Mouse (Mus musculus): ENCODE data around the gene Mthfd2. TPM values are rescaled to one million over a fixed set of nuclear protein-coding genes. Genes with fewer than 3 reads are reported as not detected.
A peak's percentile ranks its signal among the peaks of the same experiment; 100 is the strongest.

Mthfd2 gene
- polyA plus RNA-seq, 1 experiment from 2014 or later = 58.7 TPM

GRCm38 (mm10) chr6:83273733-83274132 lies 52.0 kb downstream of the Mthfd2 start:
- H3K9me3 ChIP-seq (replicated peaks; ENCODE audit: control insufficient read depth, low read length) = no peaks in the 10 kb centered on the region
- no peaks in the 10 kb centered on the region for H3K4me1 ChIP-seq (ENCODE audit: control insufficient read depth, insufficient read depth, low read length)
- no peak overlapping the region for H3K9ac ChIP-seq (replicated peaks; ENCODE audit: low read length)
- no peak overlapping the region for H3K4me3 ChIP-seq (ENCODE audit: low read depth, low read length)
- WGBS = 86% methylated on average over 11 of the region's 11 CpGs
- no peak overlapping the region for H3K27ac ChIP-seq (replicated peaks; ENCODE audit: low read depth, low read length)
- no peaks in the 10 kb centered on the region for H3K36me3 ChIP-seq (replicated peaks; ENCODE audit: control insufficient read depth, insufficient read depth, low read depth, low read length)
- ATAC-seq (replicated peaks; ENCODE audit: insufficient number of reproducible peaks, low FRiP score, low TSS enrichment, low read depth) = no peak
- no peaks in the 10 kb centered on the region for H3K27me3 ChIP-seq (ENCODE audit: control insufficient read depth, insufficient read depth, low read length)
- no peak for DNase-seq (ENCODE audit: low spot score)
- no peak overlapping the region for H3K4me2 ChIP-seq (ENCODE audit: low read depth, low read length)

GRCm38 (mm10) chr6:83268144-83269010 lies 57.3 kb downstream of the Mthfd2 start:
- WGBS = 2% methylated on average over 28 of the region's 28 CpGs

GRCm38 (mm10) chr6:83267616-83268015 lies 58.1 kb downstream of the Mthfd2 start:
- WGBS = 64% methylated on average over 4 of the region's 4 CpGs
- H3K9ac ChIP-seq (replicated peaks; ENCODE audit: low read length) = no peak overlapping the region
- DNase-seq (ENCODE audit: low spot score) = no peak
- no peaks in the 10 kb centered on the region for H3K27me3 ChIP-seq (ENCODE audit: control insufficient read depth, insufficient read depth, low read length)
- no peak overlapping the region; the same call in 1 of the 2 replicates for H3K4me2 ChIP-seq (ENCODE audit: low read depth, low read length)
- no peak overlapping the region for H3K27ac ChIP-seq (replicated peaks; ENCODE audit: low read depth, low read length)
- H3K9me3 ChIP-seq (replicated peaks; ENCODE audit: control insufficient read depth, low read length) = no peaks in the 10 kb centered on the region
- ATAC-seq (replicated peaks; ENCODE audit: insufficient number of reproducible peaks, low FRiP score, low TSS enrichment, low read depth) = no peak
- no peaks in the 10 kb centered on the region for H3K4me1 ChIP-seq (ENCODE audit: control insufficient read depth, insufficient read depth, low read length)
- no peaks in the 10 kb centered on the region for H3K36me3 ChIP-seq (replicated peaks; ENCODE audit: control insufficient read depth, insufficient read depth, low read depth, low read length)
- H3K4me3 ChIP-seq (ENCODE audit: low read depth, low read length) = no peak overlapping the region

More at GRCm38 (mm10) chr6:83268144-83269010, 57.3 kb downstream of the Mthfd2 start:
- Histone ChIP-seq H3K9me3 (replicated peaks; ENCODE audit: control insufficient read depth, low read length) (no peaks in the 10 kb centered on the region), H3K4me2 (ENCODE audit: low read depth, low read length) (peak overlapping the region; percentile 67), H3K36me3 (replicated peaks; ENCODE audit: control insufficient read depth, insufficient read depth, low read depth, low read length) (no peaks in the 10 kb centered on the region), H3K27ac (replicated peaks; ENCODE audit: low read depth, low read length) (no peak overlapping the region), H3K4me1 (ENCODE audit: control insufficient read depth, insufficient read depth, low read length) (no peaks in the 10 kb centered on the region), H3K4me3 (ENCODE audit: low read depth, low read length) (peak overlapping the region; percentile 35), H3K27me3 (ENCODE audit: control insufficient read depth, insufficient read depth, low read length) (no peaks in the 10 kb centered on the region), H3K9ac (replicated peaks; ENCODE audit: low read length) (peak overlapping the region; percentile 47)
- DNase-seq (ENCODE audit: low spot score) = peak; percentile 75
- ATAC-seq (replicated peaks; ENCODE audit: insufficient number of reproducible peaks, low FRiP score, low TSS enrichment, low read depth) = peak; percentile 89

GRCm38 (mm10) chr6:83265653-83266052 lies 60.1 kb downstream of the Mthfd2 start:
- no peak overlapping the region for H3K4me3 ChIP-seq (ENCODE audit: low read depth, low read length)

GRCm38 (mm10) chr6:83265253-83265652 lies 60.5 kb downstream of the Mthfd2 start:
- Histone ChIP-seq H3K4me1 (ENCODE audit: control insufficient read depth, insufficient read depth, low read length) (no peaks in the 10 kb centered on the region), H3K9ac (replicated peaks; ENCODE audit: low read length) (no peak overlapping the region), H3K27me3 (ENCODE audit: control insufficient read depth, insufficient read depth, low read length) (no peaks in the 10 kb centered on the region), H3K36me3 (replicated peaks; ENCODE audit: control insufficient read depth, insufficient read depth, low read depth, low read length) (no peaks in the 10 kb centered on the region), H3K27ac (replicated peaks; ENCODE audit: low read depth, low read length) (no peak overlapping the region), H3K4me2 (ENCODE audit: low read depth, low read length) (no peak overlapping the region), H3K4me3 (ENCODE audit: low read depth, low read length) (no peak overlapping the region), H3K9me3 (replicated peaks; ENCODE audit: control insufficient read depth, low read length) (no peaks in the 10 kb centered on the region)
- no peak for ATAC-seq (replicated peaks; ENCODE audit: insufficient number of reproducible peaks, low FRiP score, low TSS enrichment, low read depth)
- peak; percentile 44 for DNase-seq (ENCODE audit: low spot score)

More at GRCm38 (mm10) chr6:83265653-83266052, 60.1 kb downstream of the Mthfd2 start:
- Histone ChIP-seq H3K27me3 (ENCODE audit: control insufficient read depth, insufficient read depth, low read length) (no peaks in the 10 kb centered on the region), H3K9ac (replicated peaks; ENCODE audit: low read length) (no peak overlapping the region), H3K36me3 (replicated peaks; ENCODE audit: control insufficient read depth, insufficient read depth, low read depth, low read length) (no peaks in the 10 kb centered on the region), H3K4me2 (ENCODE audit: low read depth, low read length) (no peak overlapping the region), H3K4me1 (ENCODE audit: control insufficient read depth, insufficient read depth, low read length) (no peaks in the 10 kb centered on the region), H3K27ac (replicated peaks; ENCODE audit: low read depth, low read length) (no peak overlapping the region), H3K9me3 (replicated peaks; ENCODE audit: control insufficient read depth, low read length) (no peaks in the 10 kb centered on the region)
- 84% methylated on average over 4 of the region's 4 CpGs for WGBS
- no peak for ATAC-seq (replicated peaks; ENCODE audit: insufficient number of reproducible peaks, low FRiP score, low TSS enrichment, low read depth)
- no peak for DNase-seq (ENCODE audit: low spot score)

- Histone ChIP-seq H3K4me2 (ENCODE audit: low read depth, low read length) (no peak overlapping the region), H3K27ac (replicated peaks; ENCODE audit: low read depth, low read length) (no peak overlapping the region), H3K27me3 (ENCODE audit: control insufficient read depth, insufficient read depth, low read length) (no peaks in the 10 kb centered on the region), H3K9ac (replicated peaks; ENCODE audit: low read length) (no peak overlapping the region), H3K9me3 (replicated peaks; ENCODE audit: control insufficient read depth, low read length) (no peaks in the 10 kb centered on the region), H3K36me3 (replicated peaks; ENCODE audit: control insufficient read depth, insufficient read depth, low read depth, low read length) (no peaks in the 10 kb centered on the region), H3K4me3 (ENCODE audit: low read depth, low read length) (no peak overlapping the region), H3K4me1 (ENCODE audit: control insufficient read depth, insufficient read depth, low read length) (no peaks in the 10 kb centered on the region)
- ATAC-seq (replicated peaks; ENCODE audit: insufficient number of reproducible peaks, low FRiP score, low TSS enrichment, low read depth) (no peak), DNase-seq (ENCODE audit: low spot score) (no peak)
- WGBS = 100% methylated on average over 1 of the region's 1 CpGs
These were observed 61.2 kb downstream of the Mthfd2 start for GRCm38 (mm10) chr6:83264516-83264915.

Other genes with a start within 250 kb of the Mthfd2 start
- 40.9 and 42.9 TPM in 2 replicates for gene Pcgf1, start 248.0 kb downstream of the Mthfd2 start, polyA plus RNA-seq (2014; fragmentation: Nextera tagmentation; extraction: Ambion mirVana)
- 0.73 and 0.89 TPM in 2 replicates for gene Lbx2, start 239.5 kb downstream of the Mthfd2 start, polyA plus RNA-seq (2014; fragmentation: Nextera tagmentation; extraction: Ambion mirVana)
- 0.62 and 1.8 TPM in 2 replicates for gene Ccdc142, start 224.3 kb downstream of the Mthfd2 start, polyA plus RNA-seq (2014; fragmentation: Nextera tagmentation; extraction: Ambion mirVana)
- 0.97 and 1.8 TPM in 2 replicates for gene Gm42688, start 224.3 kb downstream of the Mthfd2 start, polyA plus RNA-seq (2014; fragmentation: Nextera tagmentation; extraction: Ambion mirVana)
- 126 and 129 TPM in 2 replicates for gene Mrpl53, start 216.9 kb downstream of the Mthfd2 start, polyA plus RNA-seq (2014; fragmentation: Nextera tagmentation; extraction: Ambion mirVana)
- 22.1 and 23.9 TPM in 2 replicates for gene Mogs, start 210.4 kb downstream of the Mthfd2 start, polyA plus RNA-seq (2014; fragmentation: Nextera tagmentation; extraction: Ambion mirVana)
- gene Wbp1, start 204.3 kb downstream of the Mthfd2 start, polyA plus RNA-seq (2014; fragmentation: Nextera tagmentation; extraction: Ambion mirVana) = 146 and 156 TPM in 2 replicates
- gene Ino80b, start 200.5 kb downstream of the Mthfd2 start, polyA plus RNA-seq (2014; fragmentation: Nextera tagmentation; extraction: Ambion mirVana) = 17.5 and 19.5 TPM in 2 replicates
- 17.7 and 18.3 TPM in 2 replicates for gene Rtkn, start 190.4 kb downstream of the Mthfd2 start, polyA plus RNA-seq (2014; fragmentation: Nextera tagmentation; extraction: Ambion mirVana)
- gene Wdr54, start 169.5 kb downstream of the Mthfd2 start, polyA plus RNA-seq (2014; fragmentation: Nextera tagmentation; extraction: Ambion mirVana) = 10.7 and 11.1 TPM in 2 replicates
- gene 1700003E16Rik, start 169.5 kb downstream of the Mthfd2 start, polyA plus RNA-seq (2014; fragmentation: Nextera tagmentation; extraction: Ambion mirVana) = 0.97 and 1.4 TPM in 2 replicates
- 67.0 and 73.5 TPM in 2 replicates for gene Dctn1, start 160.0 kb downstream of the Mthfd2 start, polyA plus RNA-seq (2014; fragmentation: Nextera tagmentation; extraction: Ambion mirVana)
- gene Slc4a5, start 106.1 kb downstream of the Mthfd2 start, polyA plus RNA-seq (2014; fragmentation: Nextera tagmentation; extraction: Ambion mirVana) = 1.0 and 1.1 TPM in 2 replicates
- 80.0 and 85.7 TPM in 2 replicates for gene Mob1a, start 108 bp upstream of the Mthfd2 start, polyA plus RNA-seq (2014; fragmentation: Nextera tagmentation; extraction: Ambion mirVana)
- gene Bola3, start 23.2 kb upstream of the Mthfd2 start, polyA plus RNA-seq (2014; fragmentation: Nextera tagmentation; extraction: Ambion mirVana) = 142 and 144 TPM in 2 replicates
- gene Tet3, start 133.2 kb upstream of the Mthfd2 start, polyA plus RNA-seq (2014; fragmentation: Nextera tagmentation; extraction: Ambion mirVana) = 24.3 and 27.9 TPM in 2 replicates
- 56.1 and 66.2 TPM in 2 replicates for gene Dguok, start 181.1 kb upstream of the Mthfd2 start, polyA plus RNA-seq (2014; fragmentation: Nextera tagmentation; extraction: Ambion mirVana)
- gene Actg2, start 210.4 kb upstream of the Mthfd2 start, polyA plus RNA-seq (2014; fragmentation: Nextera tagmentation; extraction: Ambion mirVana) = 2.4 and 3.9 TPM in 2 replicates
- gene Stambp, start 246.8 kb upstream of the Mthfd2 start, polyA plus RNA-seq (2014; fragmentation: Nextera tagmentation; extraction: Ambion mirVana) = 20.9 and 24.5 TPM in 2 replicates